ENCODE assay signal across 10 mouse cellular contexts in the genomic region with DNA sequence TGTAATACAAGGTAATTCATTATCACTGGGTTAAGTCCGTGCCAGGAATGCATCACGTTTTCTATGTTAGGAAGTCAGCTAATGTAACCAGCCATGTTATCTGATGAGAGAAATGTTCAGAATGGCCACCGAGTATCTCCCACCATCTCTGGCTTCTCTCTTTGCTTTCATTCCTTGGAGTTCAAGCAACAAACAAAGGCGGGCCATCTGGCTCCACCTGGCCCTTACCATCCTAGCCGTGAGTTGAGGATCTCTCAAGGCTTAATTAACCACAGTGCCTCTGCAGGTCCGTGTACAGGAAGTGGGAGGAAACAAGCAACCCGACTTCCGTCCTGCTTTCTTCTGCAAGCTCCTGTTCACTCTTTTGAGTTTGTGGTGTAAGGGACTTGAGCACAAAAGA. TPM values are rescaled to one million over a fixed set of nuclear protein-coding genes. Genes with fewer than 3 reads are reported as not detected.
A peak's percentile ranks its signal among the peaks of the same experiment; 100 is the strongest.
DNase-seq lines count a peak whose midpoint lies in the region; ATAC-seq and TF ChIP-seq lines count a peak whose summit lies in the region.
"Had no signal": no experiment of that assay in that cellular context is flagged by ENCODE, and none has a peak within 500 bp of the region (broad histone marks: within the 10 kb centered on the region; RNA-seq: fewer than 3 reads in every experiment).

No protein-coding gene starts in this region.

- H3K4me2 ChIP-seq in forebrain, embryonic 14.5 days (ENCODE audit: low read length): no peak overlapping the region
- peak overlapping the region; percentile 27; the same call in 1 of the 2 replicates for H3K4me2 ChIP-seq in limb, embryonic 13.5 days (replicated peaks)
- H3K4me2 ChIP-seq in midbrain, embryonic 13.5 days (replicated peaks): no peak overlapping the region
- H3K4me2 ChIP-seq in hindbrain, embryonic 14.5 days (replicated peaks): no peak overlapping the region

- H3K9ac ChIP-seq in forebrain, embryonic 14.5 days (ENCODE audit: low read length): no peak overlapping the region
- H3K9ac ChIP-seq in limb, embryonic 13.5 days: no peak overlapping the region
- H3K9ac ChIP-seq in midbrain, embryonic 13.5 days (replicated peaks): no peak overlapping the region
- no peak overlapping the region for H3K9ac ChIP-seq in hindbrain, embryonic 14.5 days

- H3K36me3 ChIP-seq in forebrain, embryonic 10.5 days (replicated peaks): no peaks in the 10 kb centered on the region
- no peaks in the 10 kb centered on the region for H3K36me3 ChIP-seq in forebrain, embryonic 14.5 days (ENCODE audit: control insufficient read depth, insufficient read depth, low read length)
- H3K36me3 ChIP-seq in spleen, adult 2 months (ENCODE audit: control insufficient read depth, insufficient read depth, low read length): no peaks in the 10 kb centered on the region
- no peaks in the 10 kb centered on the region for H3K36me3 ChIP-seq in limb, embryonic 13.5 days
- H3K36me3 ChIP-seq in midbrain, embryonic 13.5 days: no peaks in the 10 kb centered on the region
- H3K36me3 ChIP-seq in hindbrain, embryonic 14.5 days (replicated peaks; ENCODE audit: control insufficient read depth, insufficient read depth): no peaks in the 10 kb centered on the region

- no peak for TF ChIP-seq CTCF in spleen, adult 2 months (IDR thresholded peaks at IDR 0.05; ENCODE audit: extremely low read depth, insufficient read depth, insufficient read length, insufficient replicate concordance)

- H3K27ac ChIP-seq in forebrain, embryonic 10.5 days: 0 out of 2 replicates have a peak overlapping the region, but pooled peaks have one; percentile 16
- H3K27ac ChIP-seq in forebrain, embryonic 14.5 days (ENCODE audit: low read depth, low read length): no peak overlapping the region
- peak overlapping the region; percentile 79 for H3K27ac ChIP-seq in spleen, adult 2 months (ENCODE audit: insufficient read depth, low read length)
- no peak overlapping the region for H3K27ac ChIP-seq in limb, embryonic 13.5 days
- H3K27ac ChIP-seq in midbrain, embryonic 13.5 days: no peak overlapping the region
- no peak overlapping the region for H3K27ac ChIP-seq in hindbrain, embryonic 14.5 days

- DNase-seq in forebrain, embryonic 10.5 days (ENCODE audit: extremely low spot score, low spot score): no peak
- no peak for DNase-seq in forebrain, embryonic 14.5 days (ENCODE audit: low spot score)
- DNase-seq in spleen, adult 2 months (ENCODE audit: low read depth in 1 of 2, low spot score in 2 of 2): peak in 1 of 2 experiments; percentile 41
- no peak for DNase-seq in spleen, adult 18-20 months
- peak; percentile 65 for DNase-seq in thymus, postnatal 25 days
- no peak for DNase-seq in hindbrain, embryonic 14.5 days (ENCODE audit: low spot score)
- DNase-seq: left cerebral cortex, postnatal 4 days had no signal

- no peaks in the 10 kb centered on the region for H3K9me3 ChIP-seq in forebrain, embryonic 10.5 days
- H3K9me3 ChIP-seq in forebrain, embryonic 14.5 days (replicated peaks; ENCODE audit: control insufficient read depth, low read length): no peaks in the 10 kb centered on the region
- no peaks in the 10 kb centered on the region for H3K9me3 ChIP-seq in limb, embryonic 13.5 days
- no peaks in the 10 kb centered on the region for H3K9me3 ChIP-seq in midbrain, embryonic 13.5 days
- H3K9me3 ChIP-seq in hindbrain, embryonic 14.5 days (ENCODE audit: control insufficient read depth, low read length): no peaks in the 10 kb centered on the region

- no peaks in the 10 kb centered on the region for H3K27me3 ChIP-seq in forebrain, embryonic 10.5 days (ENCODE audit: poor library complexity, severe bottlenecking)
- no peaks in the 10 kb centered on the region for H3K27me3 ChIP-seq in forebrain, embryonic 14.5 days (replicated peaks; ENCODE audit: control insufficient read depth, insufficient read depth, low read length)
- H3K27me3 ChIP-seq in spleen, adult 2 months (ENCODE audit: control insufficient read depth, insufficient read depth, low read length): no peaks in the 10 kb centered on the region
- no peaks in the 10 kb centered on the region for H3K27me3 ChIP-seq in limb, embryonic 13.5 days
- no peaks in the 10 kb centered on the region for H3K27me3 ChIP-seq in midbrain, embryonic 13.5 days
- H3K27me3 ChIP-seq in hindbrain, embryonic 14.5 days (ENCODE audit: control insufficient read depth, insufficient read depth, low read length): no peaks in the 10 kb centered on the region

- no peak for ATAC-seq in forebrain, embryonic 14.5 days
- ATAC-seq in limb, embryonic 13.5 days (ENCODE audit: low FRiP score, low read depth): no peak
- no peak for ATAC-seq in midbrain, embryonic 13.5 days
- no peak for ATAC-seq in hindbrain, embryonic 14.5 days (ENCODE audit: low FRiP score)

- H3K4me3 ChIP-seq in forebrain, embryonic 10.5 days: no peak overlapping the region
- H3K4me3 ChIP-seq in forebrain, embryonic 14.5 days (ENCODE audit: low read depth, low read length): no peak overlapping the region
- H3K4me3 ChIP-seq in spleen, adult 2 months (ENCODE audit: extremely low read depth, insufficient read depth, insufficient read length): peak overlapping the region; percentile 50; the same call in 1 of the 2 replicates
- no peak overlapping the region for H3K4me3 ChIP-seq in limb, embryonic 13.5 days
- no peak overlapping the region for H3K4me3 ChIP-seq in midbrain, embryonic 13.5 days (replicated peaks)
- no peak overlapping the region for H3K4me3 ChIP-seq in hindbrain, embryonic 14.5 days (replicated peaks; ENCODE audit: low read length)

- 68% methylated on average over 8 of the region's 8 CpGs for WGBS in forebrain, embryonic 10.5 days
- WGBS in forebrain, embryonic 14.5 days: 70% methylated on average over 8 of the region's 8 CpGs
- 6% methylated on average over 8 of the region's 8 CpGs for WGBS in spleen, adult 2 months
- 45% methylated on average over 8 of the region's 8 CpGs for WGBS in limb, embryonic 13.5 days
- WGBS in midbrain, embryonic 13.5 days: 81% methylated on average over 8 of the region's 8 CpGs
- WGBS in hindbrain, embryonic 14.5 days: 72% methylated on average over 8 of the region's 8 CpGs

- peaks cover 46% of the 10 kb centered on the region for H3K4me1 ChIP-seq in forebrain, embryonic 10.5 days
- peaks cover 6% of the 10 kb centered on the region; the same call in 1 of the 2 replicates for H3K4me1 ChIP-seq in forebrain, embryonic 14.5 days (ENCODE audit: control insufficient read depth, insufficient read depth, low read length)
- H3K4me1 ChIP-seq in spleen, adult 2 months (ENCODE audit: control insufficient read depth, insufficient read depth, insufficient read length): peaks cover 17% of the 10 kb centered on the region
- H3K4me1 ChIP-seq in limb, embryonic 13.5 days: peaks cover 13% of the 10 kb centered on the region; the same call in 1 of the 2 replicates
- H3K4me1 ChIP-seq in midbrain, embryonic 13.5 days (replicated peaks): peaks cover 11% of the 10 kb centered on the region
- H3K4me1 ChIP-seq in hindbrain, embryonic 14.5 days (replicated peaks; ENCODE audit: control insufficient read depth, insufficient read depth, low read length): peaks cover 12% of the 10 kb centered on the region

- no peak for TF ChIP-seq POLR2A in spleen, adult 2 months (IDR thresholded peaks at IDR 0.05; ENCODE audit: low read depth, low read length)

RNA-seq across cellular contexts. Expression of gene Parp16, which starts 21.8 kb away (rescaled TPM):
- 7.0 and 8.5 TPM in 2 replicates for polyA plus RNA-seq in forebrain, embryonic 10.5 days (2016; fragmentation: Nextera tagmentation; extraction: Ambion mirVana)
- 4.2 and 4.4 TPM in 2 replicates for polyA plus RNA-seq in forebrain, embryonic 14.5 days (2014; fragmentation: Nextera tagmentation; extraction: Ambion mirVana)
- polyA plus RNA-seq in spleen, adult 2 months (2012; rRNA removed): 7.4 and 9.1 TPM in 2 replicates
- polyA plus RNA-seq in limb, embryonic 13.5 days (2015; fragmentation: Nextera tagmentation; extraction: Ambion mirVana): 7.0 and 7.1 TPM in 2 replicates
- 4.8 and 5.6 TPM in 2 replicates for polyA plus RNA-seq in midbrain, embryonic 13.5 days (2015; fragmentation: Nextera tagmentation; extraction: Ambion mirVana)
- polyA plus RNA-seq in hindbrain, embryonic 14.5 days (2014; fragmentation: Nextera tagmentation; extraction: Ambion mirVana): 6.3 and 7.9 TPM in 2 replicates

RNA-seq across cellular contexts. Expression of gene Cilp, which starts 48.0 kb away (rescaled TPM):
- polyA plus RNA-seq in forebrain, embryonic 10.5 days (2016; fragmentation: Nextera tagmentation; extraction: Ambion mirVana): 0.14 TPM in 1 of 2 replicates, not detected in the other
- 0.20 and 0.30 TPM in 2 replicates for polyA plus RNA-seq in forebrain, embryonic 14.5 days (2014; fragmentation: Nextera tagmentation; extraction: Ambion mirVana)
- 2.5 and 4.1 TPM in 2 replicates for polyA plus RNA-seq in spleen, adult 2 months (2012; rRNA removed)
- 1.9 TPM in 2 replicates for polyA plus RNA-seq in limb, embryonic 13.5 days (2015; fragmentation: Nextera tagmentation; extraction: Ambion mirVana)
- polyA plus RNA-seq in midbrain, embryonic 13.5 days (2015; fragmentation: Nextera tagmentation; extraction: Ambion mirVana): 0.24 and 0.30 TPM in 2 replicates
- 0.33 and 0.84 TPM in 2 replicates for polyA plus RNA-seq in hindbrain, embryonic 14.5 days (2014; fragmentation: Nextera tagmentation; extraction: Ambion mirVana)
- polyA plus RNA-seq: heart, embryonic 14.5 days had no signal

Comparison
In these comparisons a context has a peak if more than half of its experiments do, and no peak if none do; other contexts are left out.
1. H3K27ac ChIP-seq: peak in forebrain, embryonic 10.5 days (single experiment) and spleen, adult 2 months (single experiment); none in forebrain, embryonic 14.5 days (single experiment), limb, embryonic 13.5 days (single experiment), midbrain, embryonic 13.5 days (single experiment) and hindbrain, embryonic 14.5 days (single experiment).